Comparison of ENCODE assay signal across 16 mouse cellular contexts in the genomic region with DNA sequence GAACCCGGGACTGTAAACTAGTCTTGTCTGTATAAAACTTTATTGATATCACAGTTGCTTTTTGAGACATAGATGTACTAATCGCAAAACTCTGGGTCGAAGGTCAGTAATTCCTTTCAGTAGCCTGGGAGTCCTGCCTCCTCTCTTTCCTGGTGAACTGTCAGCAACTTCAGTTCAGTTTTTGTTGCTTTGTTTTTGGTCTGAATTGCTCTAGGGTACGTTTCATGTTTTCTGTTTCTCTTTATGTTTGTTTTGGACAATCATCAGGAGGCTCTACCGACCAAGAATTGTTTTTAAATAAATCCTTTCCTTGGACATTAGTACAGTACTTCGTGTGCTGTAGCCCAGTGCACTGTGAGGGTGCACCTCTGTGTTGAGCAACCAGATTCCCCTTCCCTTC.
"Had no signal": no experiment of that assay in that cellular context is flagged by ENCODE, and none has a peak within 500 bp of the region (broad histone marks: within the 10 kb centered on the region; RNA-seq: fewer than 3 reads in every experiment).

No protein-coding gene starts in this region.

- H3K9me3 ChIP-seq: neural tube, embryonic 12.5 days; neural tube, embryonic 13.5 days; neural tube, embryonic 15.5 days; stomach, embryonic 15.5 days had no signal

- H3K36me3 ChIP-seq: neural tube, embryonic 12.5 days; neural tube, embryonic 13.5 days; neural tube, embryonic 15.5 days; stomach, embryonic 15.5 days had no signal

- H3K4me2 ChIP-seq: neural tube, embryonic 12.5 days; neural tube, embryonic 13.5 days; neural tube, embryonic 15.5 days; stomach, embryonic 15.5 days had no signal

- H3K27me3 ChIP-seq: neural tube, embryonic 12.5 days; neural tube, embryonic 13.5 days; neural tube, embryonic 15.5 days; stomach, embryonic 15.5 days had no signal

- H3K27ac ChIP-seq: neural tube, embryonic 12.5 days; neural tube, embryonic 13.5 days; neural tube, embryonic 15.5 days; stomach, embryonic 15.5 days; stomach, postnatal 0 days had no signal

- DNase-seq: retina, postnatal 1 day; right cerebral cortex, postnatal 14 days; right cerebral cortex, postnatal 25 days; right cerebral cortex, postnatal 4 days; spleen, adult 18-20 months; thymus, adult 18-20 months; thymus, adult 2 months; thymus, postnatal 14 days; thymus, postnatal 25 days; thymus, postnatal 36 days; thymus, postnatal 4 days had no signal

- H3K9ac ChIP-seq: neural tube, embryonic 12.5 days; neural tube, embryonic 13.5 days; neural tube, embryonic 15.5 days; stomach, embryonic 15.5 days had no signal

- H3K4me1 ChIP-seq: neural tube, embryonic 12.5 days; neural tube, embryonic 13.5 days; stomach, embryonic 15.5 days had no signal

- H3K4me3 ChIP-seq: neural tube, embryonic 12.5 days; neural tube, embryonic 13.5 days; neural tube, embryonic 15.5 days; stomach, embryonic 15.5 days had no signal
